8 mouse cellular contexts compared by ENCODE assay signal in genomic region chr5:118515280-118515721, GRCm38 (mm10). TPM values are rescaled to one million over a fixed set of nuclear protein-coding genes. Genes with fewer than 3 reads are reported as not detected.
DNase-seq lines count a peak whose midpoint lies in the region; ATAC-seq lines count a peak whose summit lies in the region.

No protein-coding gene starts in this region.

- H3K27ac ChIP-seq in lung, embryonic 16.5 days (ENCODE audit: low read length) = peak overlapping the region; percentile 76
- H3K27ac ChIP-seq in embryonic facial prominence, embryonic 13.5 days = peak overlapping the region; percentile 94

- DNase-seq in lung, postnatal 36 days = no peak
- peak; percentile 44 to 62 for DNase-seq in kidney, adult 8-10 months
- peak; percentile 67 to 96 for DNase-seq in left cerebral cortex, postnatal 25 days (ENCODE audit: low spot score in 2 of 2)
- DNase-seq in telencephalon, adult 2 months (ENCODE audit: low read depth, low spot score) = peak; percentile 92
- DNase-seq in adrenal gland, adult 2 months = no peak
- no peak for DNase-seq in adrenal gland, postnatal 36 days

- H3K27me3 ChIP-seq in lung, embryonic 16.5 days (ENCODE audit: control insufficient read depth, insufficient read depth, low read depth, low read length) = no peaks in the 10 kb centered on the region
- H3K27me3 ChIP-seq in embryonic facial prominence, embryonic 13.5 days = no peaks in the 10 kb centered on the region

- no peaks in the 10 kb centered on the region for H3K9me3 ChIP-seq in lung, embryonic 16.5 days (ENCODE audit: control insufficient read depth, low read length)
- H3K9me3 ChIP-seq in embryonic facial prominence, embryonic 13.5 days = no peaks in the 10 kb centered on the region

- intact Hi-C loops in left cerebral cortex, postnatal 25 days (cut with DNase I) = loop anchor here (1.0 kb wide), 1 partner anchor 89 kb away; no protein-coding TSS in a partner anchor

- H3K36me3 ChIP-seq in lung, embryonic 16.5 days (ENCODE audit: control insufficient read depth, insufficient read depth, low read length) = no peaks in the 10 kb centered on the region
- H3K36me3 ChIP-seq in embryonic facial prominence, embryonic 13.5 days = no peaks in the 10 kb centered on the region

- peak overlapping the region; percentile 75 for H3K4me2 ChIP-seq in lung, embryonic 16.5 days (ENCODE audit: low read depth, low read length)
- peak overlapping the region; percentile 66 for H3K4me2 ChIP-seq in embryonic facial prominence, embryonic 13.5 days

- peak; percentile 57 for ATAC-seq in lung, embryonic 16.5 days (ENCODE audit: low read depth)
- ATAC-seq in embryonic facial prominence, embryonic 13.5 days (ENCODE audit: insufficient number of reproducible peaks, insufficient read depth, low FRiP score, low TSS enrichment, low read depth) = peak; percentile 84

- 9% methylated on average over 11 of the region's 11 CpGs for WGBS in lung, embryonic 16.5 days
- 4% methylated on average over 11 of the region's 11 CpGs for WGBS in embryonic facial prominence, embryonic 13.5 days

- no peak overlapping the region for H3K4me3 ChIP-seq in lung, embryonic 16.5 days (ENCODE audit: low read length)
- H3K4me3 ChIP-seq in embryonic facial prominence, embryonic 13.5 days = peak overlapping the region; percentile 38; the same call in 1 of the 2 replicates

- peaks cover 30% of the 10 kb centered on the region for H3K4me1 ChIP-seq in lung, embryonic 16.5 days (replicated peaks; ENCODE audit: control insufficient read depth, insufficient read depth, low read length)
- peaks cover 62% of the 10 kb centered on the region for H3K4me1 ChIP-seq in embryonic facial prominence, embryonic 13.5 days

- no peak overlapping the region for H3K9ac ChIP-seq in lung, embryonic 16.5 days (ENCODE audit: low read length)
- H3K9ac ChIP-seq in embryonic facial prominence, embryonic 13.5 days = no peak overlapping the region

RNA-seq across cellular contexts. Expression of gene Med13l, which starts 45.2 kb away (rescaled TPM):
- 9.5 and 11.0 TPM in 2 replicates for polyA plus RNA-seq in lung, embryonic 16.5 days (2015; fragmentation: Nextera tagmentation; extraction: Ambion mirVana)
- 16.6 and 19.4 TPM in 2 replicates for polyA plus RNA-seq in embryonic facial prominence, embryonic 13.5 days (2015; fragmentation: Nextera tagmentation; extraction: Ambion mirVana)
- 100 to 1,000 TPM; 101 to 104 TPM for total RNA-seq in left cerebral cortex, postnatal 25 days (2021)
- 10 to 100 TPM; 31.5 to 34.3 TPM for total RNA-seq in adrenal gland, adult 2 months (2021)
- polyA plus RNA-seq in adrenal gland, adult 2 months (2012; rRNA removed) = 14.1 and 17.0 TPM in 2 replicates
- total RNA-seq in adrenal gland, postnatal 36 days (2021) = 10 to 100 TPM; 36.3 to 42.5 TPM

Comparison
In these comparisons a context has a peak if more than half of its experiments do, and no peak if none do; other contexts are left out.
1. DNase-seq: peak in kidney, adult 8-10 months (2 of 2), left cerebral cortex, postnatal 25 days (2 of 2) and telencephalon, adult 2 months (single experiment); none in lung, postnatal 36 days (single experiment), adrenal gland, adult 2 months (single experiment) and adrenal gland, postnatal 36 days (0 of 2).